Mouse (Mus musculus): ENCODE measurements around the gene Uqcc2.

- TF ChIP-seq CTCF (IDR thresholded peaks at IDR 0.05; ENCODE audit: control insufficient read depth, insufficient read depth, insufficient replicate concordance, low read depth, low read length) (peak; percentile 60; the same call in 1 of the 2 replicates), POLR2A (IDR thresholded peaks at IDR 0.05; ENCODE audit: control insufficient read depth, low read depth, low read length) (no peak)
Observed at GRCm38 (mm10) chr17:27087426-27087825, 46.3 kb downstream of the Uqcc2 start.
